Mouse (Mus musculus): ENCODE data around the gene Cdh4.

Cdh4 gene

DNA sequence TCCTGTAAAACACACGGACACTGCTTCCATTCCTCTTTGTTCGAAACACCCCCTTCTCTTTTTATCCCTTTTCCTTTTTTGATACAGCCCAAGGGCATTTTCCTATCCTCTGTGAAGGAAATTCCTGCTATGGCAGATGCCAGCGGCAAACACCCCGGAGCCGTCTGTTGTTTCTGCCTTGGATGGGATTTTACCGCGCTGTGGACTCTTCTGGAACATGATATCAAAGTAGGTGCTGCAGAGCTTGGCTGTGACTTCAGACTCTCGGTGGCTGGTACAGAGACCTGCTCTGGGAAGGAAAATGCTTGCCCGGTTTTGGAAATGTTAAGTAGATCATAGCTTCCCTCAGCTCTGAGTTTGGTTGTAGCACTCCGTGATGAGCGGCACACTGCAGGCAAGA, 156.7 kb downstream of the Cdh4 start:
- DNase-seq (ENCODE audit: low spot score in 2 of 2) = no peak

GRCm38 (mm10) chr2:179599886-179600285, 157.7 kb downstream of the Cdh4 start:
- DNase-seq (ENCODE audit: low spot score in 2 of 2) = no peak

DNA sequence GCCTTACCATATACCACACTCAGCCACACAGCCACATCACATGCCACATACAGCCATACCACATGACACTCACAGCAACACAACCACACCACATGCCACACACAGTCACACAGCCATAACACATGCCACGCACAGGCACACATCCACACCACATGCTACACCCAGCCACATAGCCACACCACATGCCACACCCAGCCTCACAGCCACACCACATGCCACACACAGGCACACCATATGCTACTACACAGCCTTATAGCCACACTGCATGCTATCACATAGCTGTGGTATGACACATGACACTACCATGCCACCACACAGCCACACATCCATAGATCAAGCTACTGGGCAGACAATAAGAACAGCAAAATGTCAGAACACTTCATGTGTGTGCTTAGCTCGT, 158.1 kb downstream of the Cdh4 start:
- no peak for DNase-seq (ENCODE audit: low spot score in 2 of 2)

DNA sequence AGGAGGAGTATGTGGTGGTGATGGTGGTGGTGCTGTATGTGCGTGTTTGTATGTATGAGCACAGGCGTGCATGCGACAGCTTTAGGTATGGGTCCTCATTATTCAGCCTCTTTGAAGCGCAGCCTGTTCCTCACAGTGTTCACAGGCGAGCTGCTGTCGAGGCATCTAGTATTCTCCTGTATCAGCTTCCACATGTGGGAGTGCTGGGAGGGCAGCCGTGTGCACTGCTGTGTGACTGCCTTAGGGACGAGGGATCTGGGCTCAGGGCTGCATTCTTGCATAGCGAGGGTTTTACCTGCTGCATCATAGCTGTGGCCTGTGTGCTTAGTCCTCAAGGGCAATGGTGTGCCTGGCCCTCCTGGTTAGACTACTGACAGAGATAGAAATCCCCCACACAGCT, 158.9 kb downstream of the Cdh4 start:
- no peak for DNase-seq (ENCODE audit: low spot score in 2 of 2)

DNA sequence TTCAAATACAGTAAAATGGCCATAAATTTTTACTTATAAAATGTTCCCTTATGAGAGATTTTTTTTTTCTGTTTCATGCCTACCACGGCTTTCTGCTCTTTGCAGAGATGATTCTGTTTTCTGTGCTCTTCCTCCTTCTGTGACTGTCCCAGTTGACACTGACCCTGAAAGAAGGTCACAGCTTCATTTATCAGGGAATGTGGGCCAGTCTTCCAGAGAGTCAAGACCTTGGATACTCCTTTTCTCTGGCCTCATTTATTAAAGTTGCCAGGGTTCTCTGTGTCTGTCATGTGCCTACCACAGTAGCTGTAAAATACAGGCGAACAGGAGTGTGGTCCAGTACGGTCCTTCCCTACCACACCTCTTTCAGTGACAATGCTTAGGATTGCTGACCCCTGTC, 162.5 kb downstream of the Cdh4 start:
- no peak for DNase-seq (ENCODE audit: low spot score in 2 of 2)

DNA sequence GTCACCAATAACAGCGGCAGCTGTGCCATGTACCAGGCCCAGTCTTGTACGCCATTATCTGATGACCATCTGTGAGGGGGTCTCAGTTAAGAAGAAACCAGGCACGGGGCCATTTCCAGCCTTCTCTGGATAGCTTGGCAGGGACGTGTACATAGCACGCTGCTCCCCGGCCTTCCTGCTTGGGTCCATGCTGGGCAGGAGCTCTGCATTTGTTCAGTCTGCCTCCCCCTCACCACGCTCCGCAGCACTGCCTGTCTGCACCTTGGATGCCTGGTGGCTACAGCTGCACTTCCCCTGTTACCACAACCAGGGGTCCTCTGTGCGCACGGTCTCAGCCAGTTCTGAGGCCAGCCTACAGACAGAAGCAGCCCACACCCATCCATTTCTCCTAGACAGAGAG, 163.0 kb downstream of the Cdh4 start:
- no peak for DNase-seq (ENCODE audit: low spot score in 2 of 2)

DNA sequence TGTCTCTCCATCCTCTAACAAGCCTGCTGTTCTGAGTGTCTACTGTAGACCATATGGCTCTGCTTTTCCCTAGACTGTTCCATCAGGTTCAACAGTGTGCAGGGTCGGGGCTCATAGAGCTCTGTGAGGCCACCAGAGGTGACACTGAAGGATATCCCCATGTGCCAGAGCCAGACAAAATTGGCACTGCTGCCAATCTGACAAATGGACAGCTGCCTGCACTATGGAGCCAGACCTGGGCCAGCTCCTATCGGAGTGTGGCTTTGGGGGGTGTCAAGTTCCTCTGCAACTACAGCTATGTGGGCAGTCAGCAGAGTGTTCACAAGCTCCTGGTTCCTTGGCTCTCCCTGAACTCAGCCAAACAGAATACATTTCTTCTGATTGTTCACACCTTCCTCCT, 164.1 kb downstream of the Cdh4 start:
- DNase-seq (ENCODE audit: low spot score in 2 of 2) = no peak

- no peak for DNase-seq (ENCODE audit: low spot score in 2 of 2)
Observed at GRCm38 (mm10) chr2:179615906-179616305, 173.7 kb downstream of the Cdh4 start.

GRCm38 (mm10) chr2:179623643-179624473, 181.6 kb downstream of the Cdh4 start:
- no peak for DNase-seq (ENCODE audit: low spot score in 2 of 2)

GRCm38 (mm10) chr2:179627563-179627962, 185.3 kb downstream of the Cdh4 start:
- DNase-seq (ENCODE audit: low spot score in 2 of 2) = no peak

- DNase-seq (ENCODE audit: low spot score in 2 of 2) = no peak
Observed at GRCm38 (mm10) chr2:179630720-179631119, 188.5 kb downstream of the Cdh4 start.

GRCm38 (mm10) chr2:179640576-179641301, 198.5 kb downstream of the Cdh4 start:
- DNase-seq (ENCODE audit: low spot score in 2 of 2) = no peak

DNA sequence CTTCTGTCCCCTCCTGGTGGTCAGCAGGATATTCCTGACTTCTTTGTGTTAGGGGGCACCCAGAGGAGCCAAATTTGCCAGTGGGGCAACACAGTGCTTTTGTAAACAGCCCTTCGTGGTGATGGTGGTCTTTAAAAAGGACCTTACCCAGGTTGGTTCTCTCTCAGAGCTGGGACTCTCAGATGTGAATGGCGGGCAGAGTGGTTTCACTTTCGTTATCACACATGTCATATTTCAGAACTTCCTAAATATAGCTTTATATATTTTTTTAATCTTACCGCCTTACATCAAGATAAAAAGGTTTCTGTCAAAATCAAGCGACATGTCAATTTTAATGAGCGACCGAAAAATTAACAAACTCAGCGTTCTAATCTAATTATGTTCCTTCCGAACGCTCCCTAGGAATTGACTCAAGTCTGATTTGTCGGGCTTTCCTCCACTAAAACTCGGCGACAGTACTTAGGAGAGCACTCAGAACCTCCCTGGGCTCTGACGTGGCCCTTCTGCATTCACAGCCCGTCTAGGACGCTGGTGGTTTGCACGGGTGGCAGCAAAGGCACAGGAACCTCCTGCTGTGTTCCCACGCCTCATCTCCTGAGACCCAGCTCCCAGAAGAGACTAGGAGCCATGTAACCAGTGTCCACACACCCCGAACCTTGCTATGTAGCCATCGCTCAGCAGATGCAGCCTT, 206.5 kb downstream of the Cdh4 start:
- no peak for DNase-seq (ENCODE audit: low spot score in 2 of 2)

DNA sequence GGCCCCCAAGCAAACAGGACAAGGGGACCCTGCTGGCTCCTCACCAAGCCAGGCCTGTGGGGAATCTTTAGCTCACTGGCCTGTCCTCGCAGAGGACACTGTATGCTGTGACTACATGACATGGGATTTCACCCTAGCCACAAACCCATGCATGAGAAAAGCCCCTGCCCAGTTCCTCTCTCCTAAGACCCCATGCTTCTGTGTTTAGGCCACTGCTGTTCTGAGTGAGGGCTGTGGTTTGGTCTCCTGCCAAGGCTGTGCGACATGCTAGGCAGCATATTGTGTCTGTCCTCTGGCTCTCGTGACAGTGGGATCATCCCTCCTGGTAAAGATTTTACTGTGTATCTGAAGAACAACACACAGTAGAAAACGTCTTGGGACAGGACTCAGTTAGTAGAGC, 207.1 kb downstream of the Cdh4 start:
- DNase-seq (ENCODE audit: low spot score in 2 of 2) = no peak

- no peak for DNase-seq (ENCODE audit: low spot score in 2 of 2)
Observed at GRCm38 (mm10) chr2:179650168-179650567, 207.9 kb downstream of the Cdh4 start.

GRCm38 (mm10) chr2:179655506-179655905, 213.3 kb downstream of the Cdh4 start:
- DNase-seq (ENCODE audit: low spot score in 2 of 2) = no peak

GRCm38 (mm10) chr2:179659254-179659653, 217.0 kb downstream of the Cdh4 start:
- no peak for DNase-seq (ENCODE audit: low spot score in 2 of 2)

GRCm38 (mm10) chr2:179661998-179662714, 219.9 kb downstream of the Cdh4 start:
- no peak for DNase-seq (ENCODE audit: low spot score in 2 of 2)

- no peak for DNase-seq (ENCODE audit: low spot score in 2 of 2)
Observed at GRCm38 (mm10) chr2:179662739-179663138, 220.5 kb downstream of the Cdh4 start.

DNA sequence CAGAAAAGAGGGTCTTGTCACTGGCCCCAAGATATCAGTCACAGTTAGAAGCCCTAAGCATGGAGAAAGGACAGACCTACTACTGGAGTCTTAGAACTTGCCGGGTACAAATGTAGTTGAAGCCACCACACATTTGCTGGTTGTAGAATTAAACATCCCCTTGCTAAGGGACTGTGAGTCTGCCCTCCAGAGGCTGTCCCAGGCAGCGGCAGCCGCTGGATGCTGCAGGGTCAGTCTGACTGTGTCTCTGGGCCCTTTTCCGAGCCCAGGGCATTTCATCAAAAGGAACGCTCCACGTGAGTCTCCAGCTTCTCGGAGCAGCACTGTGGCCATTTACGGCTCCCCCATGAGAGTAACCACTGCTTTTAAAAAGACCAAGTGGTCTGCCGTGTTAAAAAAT, 221.4 kb downstream of the Cdh4 start:
- no peak for DNase-seq (ENCODE audit: low spot score in 2 of 2)

- no peak for DNase-seq (ENCODE audit: low spot score in 2 of 2)
Observed at GRCm38 (mm10) chr2:179664171-179664608, 222.0 kb downstream of the Cdh4 start.

- DNase-seq (ENCODE audit: low spot score in 2 of 2) = no peak
Observed at GRCm38 (mm10) chr2:179670689-179671088, 228.5 kb downstream of the Cdh4 start.

Measured in spleen, postnatal 10 days (tissue).